Mouse (Mus musculus) liver, embryonic 16.5 days (tissue): ENCODE data around the gene Aadac. TPM values are rescaled to one million over a fixed set of nuclear protein-coding genes. Genes with fewer than 3 reads are reported as not detected.

ENCODE experiments used
- ATAC-seq: fragments of 200-750 bp; cut with Nextera tagmentation; 2 replicates; pipeline ENCODE4 v1.8.0; 2017; ENCODE audit warnings: low read depth, mild to moderate bottlenecking, moderate number of reproducible peaks, moderate library complexity
- H3K27ac ChIP-seq: fragments of 300-500 bp; sonication (generic); 2 replicates; pipeline ENCODE4 v1.5.1; 2014; ENCODE audit warnings: mild to moderate bottlenecking, low read length
- H3K27me3 ChIP-seq: fragments of 300-500 bp; sonication (generic); 2 replicates; pipeline ENCODE4 v1.6.1; 2014; ENCODE audit warnings: low read depth, low read length, mixed read lengths; ENCODE audit not compliant: control insufficient read depth, insufficient read depth
- H3K36me3 ChIP-seq: fragments of 300-500 bp; sonication (generic); 2 replicates; pipeline ENCODE4 v1.6.1; 2014; ENCODE audit warnings: mild to moderate bottlenecking; ENCODE audit not compliant: control insufficient read depth, insufficient read depth
- H3K4me1 ChIP-seq: fragments of 300-500 bp; sonication (generic); 2 replicates; pipeline ENCODE4 v1.6.1; 2014; ENCODE audit warnings: low read depth, low read length, mixed read lengths; ENCODE audit not compliant: control insufficient read depth
- H3K4me2 ChIP-seq: fragments of 300-500 bp; sonication (generic); 2 replicates; pipeline ENCODE4 v1.6.1; 2014; ENCODE audit warnings: low read depth, low read length, mixed read lengths
- H3K4me3 ChIP-seq: fragments of 300-500 bp; sonication (generic); 2 replicates; pipeline ENCODE4 v1.5.1; 2014; ENCODE audit warnings: low read depth, mild to moderate bottlenecking, low read length
- H3K9ac ChIP-seq: fragments of 300-500 bp; sonication (generic); 2 replicates; pipeline ENCODE4 v1.6.1; 2014; ENCODE audit warnings: low read depth, low read length
- H3K9me3 ChIP-seq: fragments of 300-500 bp; sonication (generic); replicated peaks from 2 replicates; pipeline ENCODE4 v1.6.1; 2016; ENCODE audit warnings: low read length; ENCODE audit not compliant: control insufficient read depth
- WGBS: fragments of 180-500 bp; shearing (Covaris S2); extraction: QIAGEN DNeasy Blood & Tissue Kit; methylation state at CpG from one replicate; pipeline ENCODE4 v1.1.7; 2014; ENCODE audit not compliant: insufficient replicate concordance; 5-methylcytosine and 5-hydroxymethylcytosine counted together
- polyA plus RNA-seq: library from polyadenylated mRNA; unstranded; fragments of >200 nt; fragmentation: Nextera tagmentation; extraction: Ambion mirVana; gene quantifications from 2 replicates; pipeline ENCODE4 v1.2.1, GENCODE M21; 2015

Aadac gene
- polyA plus RNA-seq, result 393 and 415 TPM in 2 replicates

GRCm38 (mm10) chr3:60025417-60025816 is at the start of gene Aadac:
Gene Aadac (plus strand): TSS chr3:60025717.
- H3K4me1 ChIP-seq, result no peaks in the 10 kb centered on the region
- no peak for ATAC-seq
- H3K27me3 ChIP-seq, result no peaks in the 10 kb centered on the region
- H3K9me3 ChIP-seq, result no peaks in the 10 kb centered on the region
- 45% methylated on average over 1 of the region's 1 CpGs for WGBS
- H3K36me3 ChIP-seq, result no peaks in the 10 kb centered on the region
- no peak within 1 kb of the TSS for H3K9ac ChIP-seq
- H3K4me3 ChIP-seq, result no peak within 1 kb of the TSS
- H3K4me2 ChIP-seq, result no peak within 1 kb of the TSS
- H3K27ac ChIP-seq, result no peak within 1 kb of the TSS

- no peak overlapping the region for H3K27ac ChIP-seq
- ATAC-seq, result no peak
- no peaks in the 10 kb centered on the region for H3K27me3 ChIP-seq
- H3K4me2 ChIP-seq, result no peak overlapping the region
- no peaks in the 10 kb centered on the region for H3K4me1 ChIP-seq
- H3K4me3 ChIP-seq, result no peak overlapping the region
- H3K36me3 ChIP-seq, result no peaks in the 10 kb centered on the region
- H3K9ac ChIP-seq, result no peak overlapping the region
- H3K9me3 ChIP-seq, result no peaks in the 10 kb centered on the region
Measured at GRCm38 (mm10) chr3:60003622-60004021, 21.9 kb upstream of the Aadac start.

DNA sequence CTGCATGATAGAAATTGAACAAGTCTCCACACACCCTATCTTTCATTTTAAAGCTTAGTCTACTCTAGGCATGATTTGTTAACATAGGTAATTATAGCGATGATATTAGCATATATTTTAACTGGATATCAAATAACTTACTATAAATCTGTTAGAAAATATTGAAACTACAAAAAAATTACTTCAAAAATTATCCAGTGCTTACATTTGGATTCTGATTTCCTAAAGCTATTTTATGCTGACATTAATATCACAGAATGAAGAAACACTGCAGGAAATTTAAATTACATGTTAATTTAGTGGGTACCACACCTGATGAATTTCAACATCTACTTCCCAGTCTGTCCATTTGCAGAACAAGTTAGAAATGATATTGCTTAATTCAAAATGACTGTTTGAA is 19.1 kb upstream of the Aadac start, which contains the start of gene Aadacl2:
Aadacl2 (plus strand) TSS at position 301 of the 400 bp plus-strand sequence.
- no peak within 1 kb of the TSS for H3K4me3 ChIP-seq
- no peaks in the 10 kb centered on the region for H3K9me3 ChIP-seq
- no peaks in the 10 kb centered on the region for H3K27me3 ChIP-seq
- H3K36me3 ChIP-seq, result no peaks in the 10 kb centered on the region
- WGBS, result 63% methylated on average over 1 of the region's 1 CpGs
- H3K9ac ChIP-seq, result no peak within 1 kb of the TSS
- no peak within 1 kb of the TSS for H3K27ac ChIP-seq
- ATAC-seq, result no peak
- no peaks in the 10 kb centered on the region for H3K4me1 ChIP-seq
- no peak within 1 kb of the TSS for H3K4me2 ChIP-seq

DNA sequence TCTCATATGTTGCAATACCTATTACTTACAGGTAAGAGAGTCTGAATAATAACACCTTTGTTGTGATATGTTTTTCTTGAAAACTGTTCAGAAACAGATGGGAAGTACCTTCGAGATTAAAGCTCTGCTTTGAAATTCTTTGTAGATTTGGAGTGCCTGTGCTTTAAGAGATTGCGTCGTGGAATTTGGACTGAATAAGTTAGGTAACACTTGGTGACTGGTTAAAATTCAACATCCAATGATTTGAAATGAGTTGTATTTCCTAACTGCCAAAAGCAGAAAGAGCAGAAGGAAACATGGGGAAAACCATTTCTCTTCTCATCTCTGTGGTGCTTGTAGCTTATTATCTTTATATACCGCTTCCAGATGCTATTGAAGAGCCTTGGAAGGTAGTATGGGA is 6.0 kb downstream of the Aadac start:
- 59% methylated on average over 4 of the region's 4 CpGs for WGBS
- no peak overlapping the region for H3K4me2 ChIP-seq
- H3K36me3 ChIP-seq, result no peaks in the 10 kb centered on the region
- H3K27ac ChIP-seq, result no peak overlapping the region
- H3K27me3 ChIP-seq, result no peaks in the 10 kb centered on the region
- no peak overlapping the region for H3K4me3 ChIP-seq
- no peaks in the 10 kb centered on the region for H3K4me1 ChIP-seq
- peak; percentile 61; the same call in 1 of the 2 replicates for ATAC-seq
- no peaks in the 10 kb centered on the region for H3K9me3 ChIP-seq
- no peak overlapping the region for H3K9ac ChIP-seq

- WGBS, result 53% methylated on average over 3 of the region's 3 CpGs
- ATAC-seq, result no peak; the same call in 1 of the 2 replicates
- Histone ChIP-seq H3K9ac (no peak overlapping the region), H3K27ac (no peak overlapping the region), H3K36me3 (no peaks in the 10 kb centered on the region), H3K27me3 (no peaks in the 10 kb centered on the region), H3K9me3 (no peaks in the 10 kb centered on the region), H3K4me1 (no peaks in the 10 kb centered on the region), H3K4me2 (peak overlapping the region; percentile 3; the same call in 1 of the 2 replicates), H3K4me3 (no peak overlapping the region; the same call in 1 of the 2 replicates)
Measured at GRCm38 (mm10) chr3:60046221-60046913, 20.9 kb downstream of the Aadac start.

- Histone ChIP-seq H3K9me3 (no peaks in the 10 kb centered on the region), H3K4me2 (no peak overlapping the region), H3K27ac (no peak overlapping the region), H3K36me3 (no peaks in the 10 kb centered on the region), H3K4me3 (no peak overlapping the region), H3K9ac (no peak overlapping the region), H3K4me1 (no peaks in the 10 kb centered on the region), H3K27me3 (no peaks in the 10 kb centered on the region)
- WGBS, result 43% methylated on average over 3 of the region's 3 CpGs
- ATAC-seq, result 0 out of 2 replicates have a peak, but pooled peaks have one; percentile 16
Measured at GRCm38 (mm10) chr3:60053231-60053927, 27.9 kb downstream of the Aadac start.

GRCm38 (mm10) chr3:60053931-60054330 is 28.4 kb downstream of the Aadac start:
- Histone ChIP-seq H3K4me2 (no peak overlapping the region), H3K4me3 (no peak overlapping the region), H3K36me3 (no peaks in the 10 kb centered on the region), H3K27ac (no peak overlapping the region), H3K4me1 (no peaks in the 10 kb centered on the region), H3K9me3 (no peaks in the 10 kb centered on the region), H3K27me3 (no peaks in the 10 kb centered on the region), H3K9ac (no peak overlapping the region)
- no peak for ATAC-seq
- 65% methylated on average over 2 of the region's 2 CpGs for WGBS

GRCm38 (mm10) chr3:60056451-60056850 is 30.9 kb downstream of the Aadac start:
- Histone ChIP-seq H3K36me3 (no peaks in the 10 kb centered on the region), H3K27me3 (no peaks in the 10 kb centered on the region), H3K9ac (no peak overlapping the region), H3K4me2 (no peak overlapping the region), H3K9me3 (no peaks in the 10 kb centered on the region), H3K4me3 (no peak overlapping the region), H3K27ac (no peak overlapping the region), H3K4me1 (no peaks in the 10 kb centered on the region)
- no peak for ATAC-seq
- 25% methylated on average over 3 of the region's 3 CpGs for WGBS
